Mouse (Mus musculus): ENCODE results near the gene Sh3tc1.

DNA sequence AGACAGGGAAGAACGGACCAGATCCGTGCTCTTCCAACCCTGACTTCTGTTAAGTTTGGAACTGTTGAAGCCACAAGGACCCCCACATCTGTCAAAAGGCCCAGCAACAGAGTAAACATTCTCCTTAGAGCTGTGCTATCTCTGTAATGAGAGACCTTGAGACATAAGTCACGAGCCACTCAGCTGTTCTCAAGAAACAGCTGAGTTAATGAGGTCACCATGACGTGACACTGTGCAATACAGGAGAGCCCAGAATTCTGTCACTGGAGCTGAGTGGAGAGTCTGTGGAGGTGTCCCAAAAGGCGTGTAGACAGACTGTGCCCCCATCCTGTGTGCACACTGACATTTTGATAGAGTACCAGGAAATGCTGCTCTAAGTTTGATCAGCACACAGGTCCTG is 27.3 kb downstream of the Sh3tc1 start:
- TF ChIP-seq CTCF (IDR thresholded peaks at IDR 0.05; ENCODE audit: low read depth) (no peak), EP300 (IDR thresholded peaks at IDR 0.05; ENCODE audit: low read depth) (no peak)

All from heart, postnatal 0 days (tissue).